Mouse (Mus musculus) frontal cortex, adult 2 months (tissue): ENCODE results near the gene Fbxl5. TPM values are rescaled to one million over a fixed set of nuclear protein-coding genes. Genes with fewer than 3 reads are reported as not detected.

Experiments used
- DNase-seq, 2 experiments: peaks; one replicate each; pipeline ENCODE4 v3.0.0; 2022; ENCODE audit warnings: low spot score in 1 of 2; ENCODE audit errors: extremely low spot score in 1 of 2
- polyA plus RNA-seq: library from polyadenylated mRNA; depleted of rRNA; stranded (reverse); fragments of >200 nt; gene quantifications from 2 replicates; pipeline ENCODE4 v1.2.3, GENCODE M21; 2012

Fbxl5 gene
- polyA plus RNA-seq, 1 experiment = 66.9 TPM

DNA sequence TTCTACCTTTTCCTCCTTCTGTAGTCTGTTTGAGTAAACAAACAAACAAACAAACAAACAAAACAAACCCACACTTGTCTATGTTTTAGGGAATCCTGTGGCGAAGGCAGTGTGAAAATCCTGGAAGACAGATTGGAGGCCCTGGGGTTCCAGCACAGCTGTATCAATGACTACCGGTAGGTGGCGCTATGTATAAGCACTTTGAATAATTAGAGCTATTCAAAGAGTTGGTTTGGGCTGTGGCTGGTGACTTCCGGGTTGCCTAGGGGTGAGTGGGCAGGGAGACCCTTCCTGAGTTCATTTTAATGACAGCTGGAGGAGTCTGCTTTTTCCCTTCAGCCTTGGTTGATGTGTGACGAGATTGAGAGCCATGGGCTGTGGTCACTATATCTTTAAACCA, 15.9 kb upstream of the Fbxl5 start:
- DNase-seq = peak in 1 of 2 experiments; percentile 80

DNA sequence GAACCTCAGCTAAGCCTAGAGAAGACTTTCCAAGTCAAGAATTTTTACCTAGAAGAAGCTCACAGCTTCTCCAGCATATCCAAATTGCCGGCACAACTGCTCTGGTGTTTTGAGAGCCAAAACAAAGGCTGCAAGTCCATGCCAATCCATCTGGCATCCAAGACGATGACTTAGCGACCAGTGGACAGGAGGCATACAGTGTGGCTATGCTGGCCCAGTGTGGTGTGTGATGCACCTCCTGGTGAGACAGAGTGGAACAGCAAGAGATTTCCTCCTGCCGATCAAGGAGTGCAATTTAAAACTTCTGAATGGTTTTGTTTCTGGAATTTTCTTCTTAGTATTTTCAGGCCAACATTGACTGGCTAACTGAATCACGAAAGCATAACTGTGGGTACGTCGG, 15.2 kb upstream of the Fbxl5 start:
- DNase-seq = no peak

DNA sequence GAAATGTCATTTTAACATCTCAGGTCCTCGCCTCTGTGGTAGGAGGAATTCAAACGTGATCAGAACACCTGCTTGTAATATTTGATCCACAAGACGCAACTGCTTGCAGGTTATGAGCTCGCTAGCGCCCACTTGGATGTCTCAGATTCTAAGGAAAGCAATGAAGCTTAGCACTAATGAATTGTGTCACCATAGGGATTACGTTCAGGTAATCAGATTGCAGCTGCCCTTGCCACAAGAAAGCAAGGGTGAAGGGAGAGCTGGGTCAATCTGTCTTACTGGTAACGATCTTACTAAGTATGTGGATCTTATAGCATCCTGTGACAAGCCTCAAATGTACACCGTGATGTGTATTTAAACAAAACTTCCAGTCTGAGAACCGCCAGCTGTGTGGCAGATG, 5.9 kb upstream of the Fbxl5 start:
- DNase-seq = no peak

DNA sequence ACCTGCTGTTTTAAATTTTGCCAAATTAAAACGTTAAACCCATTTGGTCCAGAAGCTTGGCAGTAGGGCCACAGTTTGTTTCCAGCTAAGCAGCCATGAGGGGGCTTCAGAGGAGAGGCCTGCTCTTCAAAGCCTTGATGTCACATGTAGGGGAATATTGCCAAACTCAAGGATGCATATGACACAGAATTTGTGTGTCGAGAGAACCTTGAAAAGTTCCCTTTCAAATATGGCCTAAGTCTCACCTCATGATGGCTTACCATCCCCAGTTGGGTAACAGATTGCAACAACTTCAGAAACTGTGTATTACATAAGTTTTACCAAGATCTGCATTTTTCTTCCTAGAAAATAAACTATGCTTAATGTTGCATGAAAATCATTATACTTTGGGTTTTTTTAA, 5.4 kb upstream of the Fbxl5 start:
- no peak for DNase-seq

DNA sequence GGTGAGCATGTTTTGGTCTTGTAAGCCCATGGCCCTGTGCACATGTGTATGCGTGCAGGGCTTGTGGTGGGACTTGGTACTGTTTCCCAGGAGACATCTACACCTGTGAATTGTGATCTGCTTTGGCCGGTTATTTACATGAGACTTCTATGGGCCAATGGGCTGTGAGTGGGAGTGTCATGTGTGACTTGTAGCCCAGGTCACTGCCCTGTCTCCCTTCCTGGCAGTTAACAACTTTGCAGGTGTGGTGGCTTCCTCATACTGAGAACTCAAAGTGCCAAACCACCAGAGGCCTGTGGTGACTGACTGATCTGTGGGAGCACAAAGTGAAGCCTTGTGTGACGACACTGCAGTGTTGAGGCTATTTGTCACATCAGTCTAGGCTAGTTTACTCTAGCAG, 3.1 kb upstream of the Fbxl5 start:
- DNase-seq = no peak

DNA sequence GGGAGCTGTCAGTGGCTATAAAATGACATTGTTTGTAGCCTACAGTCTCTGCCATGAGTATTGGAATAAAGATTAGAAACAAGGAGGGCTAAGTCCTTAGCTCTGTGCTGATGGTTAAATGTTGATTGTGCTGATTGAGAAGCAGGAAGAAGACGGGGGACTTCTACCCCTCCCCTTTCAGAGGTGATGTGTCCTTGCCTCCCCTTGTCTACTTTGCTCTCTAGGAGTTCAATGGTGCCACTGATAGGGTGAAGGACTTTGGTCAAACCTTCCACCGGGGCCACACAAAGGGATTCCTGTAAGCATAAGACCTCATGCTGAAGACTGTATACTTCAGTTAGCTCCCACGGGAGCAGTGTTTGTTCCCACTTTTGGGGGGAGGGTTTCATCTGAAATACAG, 1.4 kb upstream of the Fbxl5 start:
- DNase-seq = no peak

DNA sequence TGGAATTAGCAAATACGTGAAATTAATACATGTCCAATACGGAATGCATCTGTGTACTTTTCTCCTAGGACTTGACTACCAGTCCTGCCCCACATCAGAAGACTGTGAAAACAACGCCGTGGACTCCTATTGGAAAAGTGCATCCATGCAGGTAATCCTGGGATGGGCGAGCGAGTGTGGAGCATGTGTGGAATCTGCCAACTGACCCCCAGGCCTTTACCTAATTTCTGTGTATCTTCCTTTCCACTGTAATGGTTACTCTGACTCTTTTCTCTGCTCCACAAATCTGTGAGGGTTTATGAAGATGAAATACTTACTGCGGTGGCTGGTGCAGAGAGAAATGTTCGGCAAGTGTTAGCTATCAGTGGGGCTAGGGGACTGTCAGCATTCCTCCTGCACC, 761 bp upstream of the Fbxl5 start:
- DNase-seq = no peak

DNA sequence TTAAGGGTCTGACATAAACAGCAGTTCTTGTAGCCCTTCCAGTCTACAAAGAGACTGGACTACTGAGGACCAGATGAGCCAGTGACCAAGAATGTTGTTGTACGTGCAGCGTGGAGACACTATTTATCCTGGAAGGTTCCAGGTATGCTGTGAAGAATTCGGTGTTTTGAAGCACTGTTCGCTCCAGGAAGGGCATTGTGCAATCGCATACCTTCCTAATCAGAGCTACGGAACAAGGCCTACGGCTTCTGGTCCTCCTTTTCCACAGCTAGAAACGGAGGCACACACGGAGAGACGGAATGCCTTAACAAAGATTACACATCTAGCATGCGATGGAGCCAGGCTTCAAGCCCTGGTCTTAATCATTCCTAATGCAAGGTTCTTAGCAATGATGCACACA, 653 bp downstream of the Fbxl5 start:
- DNase-seq = no peak

DNA sequence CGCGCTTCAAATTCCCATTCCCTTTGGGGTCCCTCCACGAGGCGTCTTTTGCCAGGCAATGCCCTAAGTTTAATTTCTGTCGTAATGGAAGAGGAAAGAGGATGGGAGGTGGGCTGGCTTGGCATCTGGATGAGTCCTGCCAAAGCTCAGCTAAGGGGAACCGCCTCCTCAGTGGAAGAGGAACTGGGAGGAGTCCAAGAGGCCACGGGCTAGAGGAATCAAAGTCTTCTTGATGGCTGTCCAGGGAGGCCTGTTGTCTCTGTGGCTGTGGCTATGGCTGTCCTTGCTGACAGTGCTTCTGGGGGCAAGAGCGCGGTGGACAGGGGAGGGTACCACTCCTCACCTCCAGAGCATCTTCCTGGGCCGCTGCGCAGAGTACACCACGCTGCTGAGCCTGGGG, 2.7 kb downstream of the Fbxl5 start, which contains the start of gene Bst1:
Gene Bst1 (plus strand): TSS at position 191 of the 400 bp plus-strand sequence.
- no peak for DNase-seq

DNA sequence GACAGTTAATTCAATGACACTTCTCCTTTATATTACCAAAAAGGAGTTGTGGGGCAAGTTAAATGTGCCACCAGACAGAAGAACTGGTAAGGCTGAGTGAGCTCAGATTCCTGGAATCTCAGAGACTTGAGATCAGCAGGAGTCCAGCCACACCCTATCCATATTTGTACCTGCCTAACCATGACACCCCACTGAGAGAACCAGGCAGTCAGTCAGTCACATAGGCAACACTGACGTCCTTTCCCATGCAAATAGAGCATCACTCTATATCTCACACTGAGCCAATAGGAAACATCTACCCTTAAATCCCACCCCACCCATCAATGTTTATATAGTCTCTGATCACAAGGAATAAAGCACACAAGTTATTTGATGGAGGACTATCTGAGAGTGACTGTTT, 5.7 kb downstream of the Fbxl5 start:
- no peak for DNase-seq

DNA sequence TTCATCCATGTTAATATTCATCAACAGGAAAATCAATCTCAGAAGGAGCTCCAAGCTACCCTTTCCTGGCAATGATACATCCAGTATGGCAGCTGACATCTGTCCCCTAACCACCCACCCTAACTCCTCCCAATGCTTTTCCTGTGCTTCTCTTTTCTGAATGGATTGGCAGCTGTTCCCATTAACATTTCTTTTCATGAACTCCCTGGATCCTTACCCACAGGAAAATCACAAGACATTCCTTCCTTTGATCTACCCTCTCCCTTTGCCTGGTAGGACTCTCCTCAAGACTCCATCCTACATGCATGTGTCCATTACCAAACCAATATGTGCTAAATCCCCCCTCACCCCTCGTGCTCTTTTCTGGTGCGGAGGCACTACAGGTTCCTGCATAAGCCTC, 6.9 kb downstream of the Fbxl5 start:
- no peak for DNase-seq

DNA sequence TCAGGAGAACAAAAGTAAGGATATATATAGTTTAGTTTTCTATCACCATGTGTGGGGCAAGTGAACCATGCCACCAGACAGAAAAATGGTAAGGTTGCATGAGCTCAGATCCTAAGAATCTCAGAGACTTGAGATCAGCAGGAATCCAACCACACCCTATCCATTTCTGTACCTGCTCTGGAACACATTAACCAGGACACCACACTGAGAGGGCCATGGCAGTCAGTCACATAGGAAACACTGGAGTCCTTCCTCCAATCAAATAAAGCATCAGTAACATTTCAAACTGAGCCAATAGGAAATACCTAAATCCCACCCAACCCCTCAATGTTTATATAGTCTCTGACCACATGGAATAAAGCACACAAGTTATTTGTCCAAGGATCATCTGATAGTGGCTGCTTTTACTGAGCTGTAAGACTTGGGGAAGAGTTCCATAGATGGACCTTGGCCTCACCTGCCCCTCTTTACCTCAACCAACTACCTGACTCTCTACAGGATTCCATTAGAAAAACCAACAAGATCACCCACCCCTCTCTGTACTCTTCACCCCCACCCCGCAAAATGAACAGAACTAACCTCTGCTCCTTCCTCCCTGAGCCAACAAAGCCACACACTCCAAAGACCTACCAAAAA, 10.9 kb downstream of the Fbxl5 start:
- no peak for DNase-seq

DNA sequence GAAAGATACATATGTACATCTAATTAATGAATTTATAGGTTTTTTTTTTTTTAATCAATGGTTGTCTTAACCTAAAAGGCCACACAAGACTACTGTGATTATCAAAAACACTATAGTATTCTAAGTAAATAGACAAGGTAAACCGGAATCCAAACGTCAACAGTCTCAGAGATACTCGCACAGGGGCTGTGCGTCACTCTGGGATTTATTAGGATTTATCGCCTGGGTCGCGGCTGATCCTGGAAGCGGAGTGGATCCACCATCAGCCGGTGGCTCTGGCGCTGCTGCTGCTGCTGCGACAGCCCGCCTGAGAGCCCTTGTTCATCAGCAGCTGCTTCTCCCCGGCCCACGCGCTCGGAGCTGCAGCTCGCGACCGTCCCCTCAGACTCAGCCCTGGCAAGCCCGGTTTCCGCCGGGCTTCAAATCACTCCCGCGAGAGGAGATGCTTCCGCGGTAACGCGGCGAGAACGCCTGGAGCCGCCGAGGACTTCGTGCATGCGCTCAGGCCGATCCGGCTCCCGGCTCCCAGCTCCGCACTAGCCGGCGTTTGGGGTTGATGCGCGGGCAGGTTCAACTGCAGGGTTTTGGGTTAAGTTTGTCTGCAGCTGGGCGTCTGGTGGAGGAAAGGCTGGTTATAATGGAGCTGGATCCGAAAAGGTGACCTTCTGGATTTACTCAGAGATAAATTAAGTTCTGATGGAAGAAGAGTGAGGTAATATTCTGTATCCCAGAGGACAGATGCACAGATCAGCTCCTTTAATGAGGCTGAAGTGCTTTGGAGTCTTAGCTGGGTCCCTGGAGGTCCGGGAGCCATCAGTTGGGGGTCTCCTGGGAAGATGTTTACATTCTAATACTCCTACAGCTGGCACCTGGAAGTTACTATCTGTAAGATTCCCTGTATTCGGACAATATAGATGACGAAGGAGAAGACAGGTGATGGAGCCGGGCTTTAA, 13.4 kb downstream of the Fbxl5 start:
- peak; percentile 68 to 90 for DNase-seq

DNA sequence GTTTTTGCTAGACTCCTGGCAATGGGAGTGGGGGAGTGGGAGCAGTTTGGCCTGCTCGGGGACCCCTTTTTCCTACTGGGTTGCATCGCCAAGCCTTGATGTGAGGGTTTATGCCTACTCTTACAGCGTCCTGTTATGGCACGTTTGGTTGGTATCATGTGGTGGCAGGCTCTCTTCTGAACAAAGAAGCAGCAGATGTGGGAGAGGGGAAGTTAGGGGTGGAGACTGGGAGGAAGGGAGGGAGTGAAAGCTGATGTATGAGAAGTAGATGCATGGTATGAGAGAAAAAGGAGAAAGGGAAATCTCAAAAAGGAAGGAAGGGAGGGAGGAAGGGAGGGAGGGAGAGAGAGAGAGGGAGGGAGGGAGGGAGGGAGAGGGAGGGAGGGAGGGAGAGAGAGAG, 14.5 kb downstream of the Fbxl5 start:
- DNase-seq = no peak

DNA sequence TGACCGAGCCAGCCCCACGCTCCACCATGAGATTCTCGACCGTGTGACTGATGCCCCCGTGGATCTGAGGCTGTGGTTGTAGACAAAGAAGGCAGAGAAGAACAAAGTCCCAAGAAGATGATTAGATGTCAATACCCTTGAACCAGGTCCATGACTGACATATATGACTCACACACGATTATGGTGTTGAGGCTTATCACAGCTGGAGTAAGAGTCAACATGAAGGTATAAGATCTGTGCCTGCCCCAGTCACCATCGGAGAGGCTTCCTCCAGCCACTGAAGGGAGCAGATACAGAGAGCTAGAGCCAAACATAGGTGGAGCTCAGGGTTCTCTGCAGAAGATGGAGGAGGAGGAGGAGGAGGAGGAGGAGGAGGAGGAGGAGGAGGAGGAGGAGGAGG, 15.1 kb downstream of the Fbxl5 start:
- DNase-seq = no peak

DNA sequence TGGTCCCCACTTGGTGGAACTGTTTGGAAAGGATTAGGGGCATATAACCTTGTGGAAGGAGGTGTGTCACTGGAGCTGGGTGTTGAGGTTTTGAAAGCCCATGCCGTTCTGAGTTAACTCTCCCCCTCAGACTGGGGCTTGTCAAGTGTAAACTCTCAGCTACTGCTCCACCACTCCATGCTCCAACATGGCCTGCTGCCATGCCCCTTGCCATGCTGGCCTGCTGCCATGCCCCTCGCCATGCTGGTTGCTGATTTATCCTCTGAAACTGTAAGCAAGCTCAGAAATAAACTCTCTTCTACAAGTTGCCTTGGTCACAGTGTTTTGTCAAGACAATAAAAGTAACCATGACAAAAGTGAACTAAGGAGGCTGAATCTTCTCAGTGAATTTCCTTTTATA, 16.0 kb downstream of the Fbxl5 start:
- no peak for DNase-seq

DNA sequence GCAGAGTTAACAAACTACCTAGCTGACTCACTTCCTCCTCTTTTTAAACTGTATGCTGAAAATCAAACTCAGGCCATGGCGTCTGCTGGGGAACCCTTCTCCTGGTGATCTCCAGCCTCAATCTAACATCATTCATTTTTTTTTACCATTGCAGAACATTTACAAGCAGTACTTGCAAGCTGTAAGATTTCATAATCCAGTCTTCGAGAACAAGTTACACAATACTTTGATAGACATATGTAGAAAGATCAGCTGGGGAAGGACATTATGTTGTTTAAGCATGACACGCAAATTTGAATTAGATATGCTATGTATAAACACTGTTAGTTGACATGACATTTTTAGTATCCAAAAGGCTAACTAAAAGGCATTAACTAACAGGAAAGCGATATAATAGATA, 19.6 kb downstream of the Fbxl5 start:
- DNase-seq = no peak

DNA sequence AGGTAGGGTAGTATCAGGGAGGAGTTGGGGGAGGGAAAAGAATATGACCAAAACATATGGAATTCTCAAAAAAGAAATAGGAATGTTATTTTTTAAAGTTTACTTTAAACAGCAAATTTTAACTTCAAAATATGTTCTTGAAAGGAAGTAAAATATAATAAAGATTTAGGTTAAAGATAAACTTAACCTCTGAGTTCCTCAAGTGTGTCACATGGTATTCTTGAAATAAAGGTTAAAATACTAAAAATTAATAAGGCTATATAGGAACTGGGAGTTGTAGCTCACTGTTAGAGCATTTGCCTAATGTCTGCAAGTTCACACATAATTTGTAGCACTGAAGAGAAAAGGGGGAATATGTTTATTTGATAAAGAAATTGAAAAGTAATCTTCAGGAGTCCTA, 20.2 kb downstream of the Fbxl5 start:
- DNase-seq = no peak

DNA sequence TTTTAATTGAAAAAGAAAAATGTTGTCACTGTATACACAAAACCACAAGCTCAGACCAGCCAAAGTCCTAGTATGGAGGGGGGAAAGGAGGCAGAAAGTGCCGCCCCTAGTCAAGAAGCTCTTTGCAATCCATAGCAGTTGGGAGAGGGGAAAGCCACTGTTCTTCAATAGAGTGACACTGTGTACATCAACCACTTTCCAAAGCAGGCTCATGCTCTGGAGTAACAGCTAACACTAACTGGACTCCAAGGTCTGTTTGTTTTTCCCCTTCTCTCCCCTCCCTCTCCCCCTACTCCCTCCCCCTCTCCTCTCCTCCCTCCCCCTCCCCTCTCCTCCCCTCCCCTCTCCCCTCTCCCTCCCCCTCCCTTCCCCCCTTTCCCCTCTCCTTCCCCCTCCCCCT, 20.7 kb downstream of the Fbxl5 start:
- DNase-seq = no peak

DNA sequence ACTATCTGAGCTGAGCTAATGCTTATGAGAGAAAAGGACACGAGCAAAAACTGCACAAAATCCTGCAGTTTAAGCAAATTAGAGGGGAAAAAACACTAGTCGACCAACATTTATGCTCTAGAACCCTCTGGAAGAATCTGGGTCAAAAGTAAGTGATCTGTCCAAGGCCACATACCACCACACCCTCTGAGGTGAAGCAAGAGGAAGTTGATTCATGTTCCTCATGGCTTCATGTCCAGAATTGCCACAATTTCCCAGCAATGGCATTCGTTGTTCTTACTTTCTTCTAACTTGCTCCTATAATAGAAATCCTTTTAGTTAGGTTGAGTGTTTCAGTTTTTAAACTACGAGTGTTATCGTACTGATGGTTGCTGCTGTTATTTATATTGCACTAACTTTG, 21.9 kb downstream of the Fbxl5 start:
- no peak for DNase-seq

DNA sequence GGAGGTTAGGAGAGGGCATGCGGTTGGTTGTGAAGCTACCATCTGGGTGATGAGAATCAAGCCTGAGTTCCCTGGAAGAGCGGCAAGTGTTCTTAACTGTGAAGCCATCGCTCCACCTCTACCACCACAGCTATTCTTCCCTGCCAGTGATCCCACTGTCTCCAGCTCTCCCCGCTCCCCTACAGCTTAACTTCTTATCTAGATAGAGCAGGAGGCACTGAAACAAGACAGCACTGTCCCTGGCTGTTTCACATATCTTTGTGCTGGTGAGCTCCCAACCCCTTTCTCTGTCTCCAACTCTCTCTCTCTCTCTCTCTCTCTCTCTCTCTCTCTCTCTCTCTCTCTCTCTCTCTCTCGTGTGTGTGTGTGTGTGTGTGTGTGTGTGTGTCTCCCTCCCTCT, 29.1 kb downstream of the Fbxl5 start:
- no peak for DNase-seq
